25 mouse cellular contexts compared by ENCODE assay signal in the genomic region with DNA sequence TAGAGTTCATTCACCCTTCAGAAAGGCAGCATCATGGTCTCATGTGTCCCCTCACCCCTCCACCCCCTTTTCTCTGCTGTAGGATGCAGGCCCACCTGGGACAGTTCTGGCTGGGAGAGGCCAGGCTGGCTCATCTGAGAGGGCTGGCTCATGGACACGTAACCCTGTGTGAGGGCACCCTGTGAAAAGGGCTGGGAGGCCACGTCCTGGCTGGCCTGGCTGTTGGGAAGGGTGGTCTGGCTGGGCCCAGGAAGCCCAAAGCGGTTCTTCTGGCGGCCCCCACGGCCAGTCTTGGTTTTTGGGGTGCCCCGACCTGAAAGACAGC. TPM values are rescaled to one million over a fixed set of nuclear protein-coding genes. Genes with fewer than 3 reads are reported as not detected.
DNase-seq lines count a peak whose midpoint lies in the region; ATAC-seq and TF ChIP-seq lines count a peak whose summit lies in the region.
"Had no signal": no experiment of that assay in that cellular context is flagged by ENCODE, and none has a peak within 500 bp of the region (broad histone marks: within the 10 kb centered on the region; RNA-seq: fewer than 3 reads in every experiment).

No protein-coding gene starts in this region.

- no peaks in the 10 kb centered on the region for H3K36me3 ChIP-seq in heart, adult 2 months (ENCODE audit: control insufficient read depth, insufficient read depth, low read length)
- peaks cover 66% of the 10 kb centered on the region for H3K36me3 ChIP-seq in intestine, postnatal 0 days (ENCODE audit: control insufficient read depth, insufficient read depth)
- peaks cover 64% of the 10 kb centered on the region for H3K36me3 ChIP-seq in intestine, embryonic 15.5 days
- H3K36me3 ChIP-seq in midbrain, embryonic 15.5 days (replicated peaks), result peaks cover 57% of the 10 kb centered on the region
- peaks cover 74% of the 10 kb centered on the region for H3K36me3 ChIP-seq in midbrain, embryonic 10.5 days

- intact Hi-C loops in heart, adult 2 months (cut with DNase I), result no loop called here

- no peaks in the 10 kb centered on the region for H3K9me3 ChIP-seq in intestine, postnatal 0 days (ENCODE audit: control insufficient read depth)
- H3K9me3 ChIP-seq in intestine, embryonic 15.5 days, result no peaks in the 10 kb centered on the region
- no peaks in the 10 kb centered on the region for H3K9me3 ChIP-seq in midbrain, embryonic 15.5 days
- no peaks in the 10 kb centered on the region for H3K9me3 ChIP-seq in midbrain, embryonic 10.5 days (replicated peaks)
- H3K9me3 ChIP-seq: embryonic facial prominence, embryonic 13.5 days; forebrain, embryonic 10.5 days; heart, embryonic 10.5 days; heart, embryonic 13.5 days; hindbrain, embryonic 12.5 days had no signal

- no peak overlapping the region for H3K4me2 ChIP-seq in intestine, postnatal 0 days (replicated peaks; ENCODE audit: low read depth)
- H3K4me2 ChIP-seq in intestine, embryonic 15.5 days (replicated peaks), result no peak overlapping the region
- no peak overlapping the region for H3K4me2 ChIP-seq in midbrain, embryonic 15.5 days
- H3K4me2 ChIP-seq: heart, embryonic 13.5 days; hindbrain, embryonic 12.5 days had no signal

- WGBS in heart, adult 2 months, result 94% methylated on average over 6 of the region's 6 CpGs
- WGBS in intestine, postnatal 0 days, result 94% methylated on average over 6 of the region's 6 CpGs
- WGBS in intestine, embryonic 15.5 days, result 94% methylated on average over 6 of the region's 6 CpGs
- 98% methylated on average over 6 of the region's 6 CpGs for WGBS in midbrain, embryonic 15.5 days
- WGBS in midbrain, embryonic 10.5 days, result 95% methylated on average over 6 of the region's 6 CpGs

- no peak overlapping the region for H3K27ac ChIP-seq in heart, adult 2 months
- H3K27ac ChIP-seq in intestine, postnatal 0 days (ENCODE audit: low read depth, low read length), result no peak overlapping the region; the same call in 1 of the 2 replicates
- H3K27ac ChIP-seq in intestine, embryonic 15.5 days, result no peak overlapping the region
- no peak overlapping the region for H3K27ac ChIP-seq in midbrain, embryonic 15.5 days
- no peak overlapping the region for H3K27ac ChIP-seq in midbrain, embryonic 10.5 days (replicated peaks)
- H3K27ac ChIP-seq: embryonic facial prominence, embryonic 13.5 days; gastrocnemius, adult 2 months; heart, embryonic 10.5 days; heart, embryonic 13.5 days had no signal

- TF ChIP-seq CTCF in heart, adult 2 months (IDR thresholded peaks at IDR 0.05), result no peak
- no peak for TF ChIP-seq CTCF in intestine, postnatal 0 days (IDR thresholded peaks at IDR 0.05; ENCODE audit: low read depth)

- no peaks in the 10 kb centered on the region for H3K27me3 ChIP-seq in heart, adult 2 months (ENCODE audit: control insufficient read depth, insufficient read depth, low read length)
- H3K27me3 ChIP-seq in intestine, postnatal 0 days (replicated peaks; ENCODE audit: control insufficient read depth, insufficient read depth, low read length), result no peaks in the 10 kb centered on the region
- H3K27me3 ChIP-seq in intestine, embryonic 15.5 days (replicated peaks), result peaks cover 3% of the 10 kb centered on the region; the same call in 1 of the 2 replicates
- H3K27me3 ChIP-seq in midbrain, embryonic 15.5 days (replicated peaks), result no peaks in the 10 kb centered on the region
- H3K27me3 ChIP-seq in midbrain, embryonic 10.5 days (ENCODE audit: low read depth, poor library complexity, severe bottlenecking), result peaks cover 36% of the 10 kb centered on the region
- H3K27me3 ChIP-seq: Patski had no signal

- peak; percentile 49 for DNase-seq in cerebellum, adult 9-11 months
- no peak for DNase-seq in cerebellum, adult 9-10 months
- peak; percentile 92 for DNase-seq in heart, adult 11 months
- DNase-seq in heart, adult 2 months, result no peak
- DNase-seq in midbrain, embryonic 10.5 days (ENCODE audit: low spot score), result no peak
- DNase-seq: adrenal gland, postnatal 10 days; adrenal gland, postnatal 36 days; cerebellum, postnatal 10 days; embryo, embryonic 11 days; gastrocnemius, adult 2 months; gastrocnemius, postnatal 14 days; heart, adult 18-20 months; heart, postnatal 14 days; heart, postnatal 4 days had no signal

- no peak for TF ChIP-seq EP300 in heart, adult 2 months (IDR thresholded peaks at IDR 0.05; ENCODE audit: insufficient read depth, low read depth, low read length)

- H3K9ac ChIP-seq in heart, adult 2 months (ENCODE audit: low read depth, low read length), result no peak overlapping the region
- H3K9ac ChIP-seq in intestine, postnatal 0 days (ENCODE audit: low read depth, low read length), result no peak overlapping the region
- H3K9ac ChIP-seq in intestine, embryonic 15.5 days, result no peak overlapping the region
- H3K9ac ChIP-seq in midbrain, embryonic 15.5 days, result no peak overlapping the region
- H3K9ac ChIP-seq: embryonic facial prominence, embryonic 13.5 days; heart, embryonic 13.5 days; hindbrain, embryonic 12.5 days had no signal

- ATAC-seq in intestine, postnatal 0 days, result 0 out of 2 replicates have a peak, but pooled peaks have one; percentile 9
- no peak for ATAC-seq in intestine, embryonic 15.5 days
- ATAC-seq in midbrain, embryonic 15.5 days (replicated peaks), result peak; percentile 7
- ATAC-seq: Patski had no signal

- TF ChIP-seq POLR2A in heart, adult 2 months (IDR thresholded peaks at IDR 0.05; ENCODE audit: insufficient read depth, low read depth, low read length), result no peak

- no peak overlapping the region for H3K4me3 ChIP-seq in heart, adult 2 months
- H3K4me3 ChIP-seq in intestine, postnatal 0 days (ENCODE audit: low read depth, low read length), result no peak overlapping the region
- no peak overlapping the region for H3K4me3 ChIP-seq in intestine, embryonic 15.5 days (replicated peaks)
- H3K4me3 ChIP-seq in midbrain, embryonic 15.5 days, result no peak overlapping the region
- H3K4me3 ChIP-seq in midbrain, embryonic 10.5 days, result no peak overlapping the region
- H3K4me3 ChIP-seq: gastrocnemius, adult 2 months; heart, embryonic 10.5 days; heart, embryonic 13.5 days; hindbrain, embryonic 12.5 days had no signal

- no peaks in the 10 kb centered on the region for H3K79me2 ChIP-seq in heart, adult 2 months (replicated peaks; ENCODE audit: control insufficient read depth, insufficient read depth, low read length)

- H3K4me1 ChIP-seq in heart, adult 2 months (ENCODE audit: control insufficient read depth, insufficient read depth, low read length), result no peaks in the 10 kb centered on the region
- no peaks in the 10 kb centered on the region for H3K4me1 ChIP-seq in intestine, postnatal 0 days (replicated peaks; ENCODE audit: control insufficient read depth, insufficient read depth, low read length)
- peaks cover 14% of the 10 kb centered on the region for H3K4me1 ChIP-seq in intestine, embryonic 15.5 days (replicated peaks)
- H3K4me1 ChIP-seq in midbrain, embryonic 15.5 days, result peaks cover 24% of the 10 kb centered on the region
- peaks cover 40% of the 10 kb centered on the region for H3K4me1 ChIP-seq in midbrain, embryonic 10.5 days

RNA-seq across cellular contexts. Expression of gene Gdf1, which starts 3.2 kb away (rescaled TPM):
- not detected for total RNA-seq in heart, adult 2 months (2021)
- polyA plus RNA-seq in heart, adult 2 months (2012; rRNA removed), result 0.14 TPM in 1 of 2 replicates, not detected in the other
- polyA plus RNA-seq in intestine, postnatal 0 days (2015; fragmentation: Nextera tagmentation; extraction: Ambion mirVana), result 0.38 TPM in 1 of 2 replicates, not detected in the other
- 0.38 and 1.4 TPM in 2 replicates for polyA plus RNA-seq in intestine, embryonic 15.5 days (2015; fragmentation: Nextera tagmentation; extraction: Ambion mirVana)
- 5.3 and 7.4 TPM in 2 replicates for polyA plus RNA-seq in midbrain, embryonic 15.5 days (2015; fragmentation: Nextera tagmentation; extraction: Ambion mirVana)
- 3.8 and 5.7 TPM in 2 replicates for polyA plus RNA-seq in midbrain, embryonic 10.5 days (2016; fragmentation: Nextera tagmentation; extraction: Ambion mirVana)
- total RNA-seq: adrenal gland, adult 18-20 months; G1E; heart, postnatal 14 days had no signal
- polyA plus RNA-seq: G1E had no signal

RNA-seq across cellular contexts. Expression of gene Cers1, which starts 17.3 kb away (rescaled TPM):
- under 1 TPM; 0.34 to 0.64 TPM for total RNA-seq in heart, adult 2 months (2021)
- polyA plus RNA-seq in heart, adult 2 months (2012; rRNA removed), result 0.97 and 1.2 TPM in 2 replicates
- 1.3 and 1.7 TPM in 2 replicates for polyA plus RNA-seq in intestine, postnatal 0 days (2015; fragmentation: Nextera tagmentation; extraction: Ambion mirVana)
- 3.6 TPM in 2 replicates for polyA plus RNA-seq in intestine, embryonic 15.5 days (2015; fragmentation: Nextera tagmentation; extraction: Ambion mirVana)
- polyA plus RNA-seq in midbrain, embryonic 15.5 days (2015; fragmentation: Nextera tagmentation; extraction: Ambion mirVana), result 38.2 and 40.1 TPM in 2 replicates
- polyA plus RNA-seq in midbrain, embryonic 10.5 days (2016; fragmentation: Nextera tagmentation; extraction: Ambion mirVana), result 4.6 and 5.3 TPM in 2 replicates
- polyA plus RNA-seq: G1E had no signal

RNA-seq across cellular contexts. Expression of gene Upf1, which starts 20.2 kb away (rescaled TPM):
- 10 to 100 TPM; 42.6 to 43.9 TPM for total RNA-seq in heart, adult 2 months (2021)
- 17.4 and 23.4 TPM in 2 replicates for polyA plus RNA-seq in heart, adult 2 months (2012; rRNA removed)
- 9.7 and 10.1 TPM in 2 replicates for polyA plus RNA-seq in intestine, postnatal 0 days (2015; fragmentation: Nextera tagmentation; extraction: Ambion mirVana)
- 14.6 and 15.7 TPM in 2 replicates for polyA plus RNA-seq in intestine, embryonic 15.5 days (2015; fragmentation: Nextera tagmentation; extraction: Ambion mirVana)
- 15.1 and 16.0 TPM in 2 replicates for polyA plus RNA-seq in midbrain, embryonic 15.5 days (2015; fragmentation: Nextera tagmentation; extraction: Ambion mirVana)
- 16.8 and 19.1 TPM in 2 replicates for polyA plus RNA-seq in midbrain, embryonic 10.5 days (2016; fragmentation: Nextera tagmentation; extraction: Ambion mirVana)

RNA-seq across cellular contexts. Expression of gene Cope, which starts 30.5 kb away (rescaled TPM):
- 100 to 1,000 TPM; 147 to 155 TPM for total RNA-seq in heart, adult 2 months (2021)
- 193 and 209 TPM in 2 replicates for polyA plus RNA-seq in heart, adult 2 months (2012; rRNA removed)
- 338 and 383 TPM in 2 replicates for polyA plus RNA-seq in intestine, postnatal 0 days (2015; fragmentation: Nextera tagmentation; extraction: Ambion mirVana)
- 331 and 429 TPM in 2 replicates for polyA plus RNA-seq in intestine, embryonic 15.5 days (2015; fragmentation: Nextera tagmentation; extraction: Ambion mirVana)
- polyA plus RNA-seq in midbrain, embryonic 15.5 days (2015; fragmentation: Nextera tagmentation; extraction: Ambion mirVana), result 299 and 322 TPM in 2 replicates
- polyA plus RNA-seq in midbrain, embryonic 10.5 days (2016; fragmentation: Nextera tagmentation; extraction: Ambion mirVana), result 308 and 311 TPM in 2 replicates

RNA-seq across cellular contexts. Expression of gene Ddx49, which starts 30.6 kb away (rescaled TPM):
- total RNA-seq in heart, adult 2 months (2021), result 10 to 100 TPM; 21.6 to 26.4 TPM
- 24.3 and 27.1 TPM in 2 replicates for polyA plus RNA-seq in heart, adult 2 months (2012; rRNA removed)
- 32.9 and 34.5 TPM in 2 replicates for polyA plus RNA-seq in intestine, postnatal 0 days (2015; fragmentation: Nextera tagmentation; extraction: Ambion mirVana)
- polyA plus RNA-seq in intestine, embryonic 15.5 days (2015; fragmentation: Nextera tagmentation; extraction: Ambion mirVana), result 45.8 and 52.7 TPM in 2 replicates
- polyA plus RNA-seq in midbrain, embryonic 15.5 days (2015; fragmentation: Nextera tagmentation; extraction: Ambion mirVana), result 44.5 and 48.0 TPM in 2 replicates
- 56.4 and 57.4 TPM in 2 replicates for polyA plus RNA-seq in midbrain, embryonic 10.5 days (2016; fragmentation: Nextera tagmentation; extraction: Ambion mirVana)

Comparison
In these comparisons a context has a peak if more than half of its experiments do, and no peak if none do; other contexts are left out.
1. DNase-seq: peak in cerebellum, adult 9-11 months (single experiment) and heart, adult 11 months (single experiment); none in cerebellum, adult 9-10 months (single experiment), heart, adult 2 months (0 of 2) and midbrain, embryonic 10.5 days (single experiment).